Mouse (Mus musculus) forebrain, embryonic 16.5 days (tissue): Measurements from ENCODE around the gene Tanc1. TPM values are rescaled to one million over a fixed set of nuclear protein-coding genes. Genes with fewer than 3 reads are reported as not detected.

ENCODE experiments used
- ATAC-seq: fragments of 200-750 bp; cut with Nextera tagmentation; 2 replicates; pipeline ENCODE4 v1.8.0; 2017; ENCODE audit warnings: mild to moderate bottlenecking, moderate library complexity
- H3K27ac ChIP-seq: fragments of 300-500 bp; sonication (generic); 2 replicates; pipeline ENCODE4 v1.5.1; 2014; ENCODE audit warnings: low read length, control low read depth
- H3K27me3 ChIP-seq: fragments of 300-500 bp; sonication (generic); replicated peaks from 2 replicates; pipeline ENCODE4 v1.6.1; 2014; ENCODE audit warnings: low read length; ENCODE audit not compliant: control insufficient read depth, insufficient read depth
- H3K36me3 ChIP-seq: fragments of 300-500 bp; sonication (generic); 2 replicates; pipeline ENCODE4 v1.6.1; 2014; ENCODE audit not compliant: control insufficient read depth, insufficient read depth
- H3K4me1 ChIP-seq: fragments of 300-500 bp; sonication (generic); replicated peaks from 2 replicates; pipeline ENCODE4 v1.6.1; 2014; ENCODE audit warnings: low read length; ENCODE audit not compliant: control insufficient read depth, insufficient read depth
- H3K4me2 ChIP-seq: fragments of 300-500 bp; sonication (generic); 2 replicates; pipeline ENCODE4 v1.6.1; 2014; ENCODE audit warnings: mild to moderate bottlenecking, low read length, control low read depth
- H3K4me3 ChIP-seq: fragments of 300-500 bp; sonication (generic); replicated peaks from 2 replicates; pipeline ENCODE4 v1.5.1; 2014; ENCODE audit warnings: mild to moderate bottlenecking, low read length, control low read depth
- H3K9ac ChIP-seq: fragments of 300-500 bp; sonication (generic); replicated peaks from 2 replicates; pipeline ENCODE4 v1.6.1; 2014; ENCODE audit warnings: low read depth, low read length, control low read depth
- H3K9me3 ChIP-seq: fragments of 300-500 bp; sonication (generic); 2 replicates; pipeline ENCODE4 v1.6.1; 2016; ENCODE audit warnings: low read length; ENCODE audit not compliant: control insufficient read depth
- WGBS: fragments of 180-500 bp; shearing (Covaris S2); extraction: QIAGEN DNeasy Blood & Tissue Kit; methylation state at CpG from one replicate; pipeline ENCODE4 v1.1.7; 2014; 5-methylcytosine and 5-hydroxymethylcytosine counted together
- polyA plus RNA-seq: library from polyadenylated mRNA; unstranded; fragments of >200 nt; fragmentation: Nextera tagmentation; extraction: Ambion mirVana; gene quantifications from 2 replicates; pipeline ENCODE4 v1.2.1, GENCODE M21; 2015

Gene Tanc1
- polyA plus RNA-seq, 1 experiment from 2014 or later, result 10.7 TPM

DNA sequence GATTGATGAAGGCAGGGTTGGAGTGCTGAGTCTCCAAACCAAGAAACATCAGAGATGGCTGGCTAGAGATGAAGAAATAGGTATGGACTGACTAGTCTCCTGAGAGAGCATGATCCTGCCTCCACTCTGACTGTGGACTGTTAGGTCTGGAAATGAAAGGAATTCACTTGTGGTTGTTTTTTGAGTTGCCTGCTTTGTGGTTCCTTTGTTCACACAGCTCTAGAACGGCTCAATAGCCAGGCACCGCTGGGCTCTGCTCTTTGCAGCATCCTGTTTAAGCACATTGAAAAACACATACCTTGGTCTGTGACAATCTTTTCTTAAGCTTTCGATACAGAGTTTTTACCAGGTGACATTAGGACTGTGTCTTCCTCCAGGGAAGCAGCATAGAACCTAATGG, 104.6 kb downstream of the Tanc1 start:
- no peaks in the 10 kb centered on the region for H3K36me3 ChIP-seq
- no peak for ATAC-seq
- H3K4me3 ChIP-seq, result no peak overlapping the region
- no peak overlapping the region for H3K9ac ChIP-seq
- no peaks in the 10 kb centered on the region for H3K9me3 ChIP-seq
- WGBS, result 57% methylated on average over 3 of the region's 3 CpGs
- no peaks in the 10 kb centered on the region for H3K27me3 ChIP-seq
- H3K4me2 ChIP-seq, result no peak overlapping the region
- H3K27ac ChIP-seq, result no peak overlapping the region
- H3K4me1 ChIP-seq, result peaks cover 8% of the 10 kb centered on the region

DNA sequence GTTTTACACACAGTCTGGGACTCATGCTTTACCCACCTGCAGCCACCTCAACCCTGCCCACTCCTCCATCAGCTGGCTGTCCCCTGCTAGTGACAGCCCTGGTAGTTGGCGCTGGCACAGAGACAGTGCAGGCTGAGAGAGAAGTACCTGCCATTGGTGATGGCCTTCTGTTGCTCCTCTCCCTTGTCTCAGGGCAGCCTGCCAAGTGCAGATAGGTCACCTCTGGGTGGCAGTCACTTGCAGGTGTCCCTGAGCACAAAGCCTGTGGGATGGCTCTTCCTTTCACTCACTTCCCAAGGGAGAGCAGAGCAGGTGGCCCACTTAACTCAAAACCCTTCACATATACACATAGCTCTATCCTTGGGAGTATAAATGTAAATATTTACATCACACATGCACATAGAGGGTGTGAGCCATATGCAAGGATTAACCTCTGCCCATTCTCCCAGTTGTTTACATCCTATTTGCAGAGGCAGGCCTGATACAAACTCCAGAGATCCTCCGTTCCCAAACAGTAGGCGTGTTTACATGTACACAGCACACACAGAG, 106.0 kb downstream of the Tanc1 start:
- 0 out of 2 replicates have a peak, but pooled peaks have one; percentile 18 for ATAC-seq
- H3K4me1 ChIP-seq, result peaks cover 12% of the 10 kb centered on the region
- 79% methylated on average over 3 of the region's 3 CpGs for WGBS
- no peaks in the 10 kb centered on the region for H3K9me3 ChIP-seq
- H3K27ac ChIP-seq, result no peak overlapping the region
- no peak overlapping the region for H3K9ac ChIP-seq
- H3K27me3 ChIP-seq, result no peaks in the 10 kb centered on the region
- H3K4me3 ChIP-seq, result no peak overlapping the region
- H3K36me3 ChIP-seq, result no peaks in the 10 kb centered on the region
- H3K4me2 ChIP-seq, result no peak overlapping the region

GRCm38 (mm10) chr2:59718601-59719416, 107.0 kb downstream of the Tanc1 start:
- Histone ChIP-seq H3K9me3 (no peaks in the 10 kb centered on the region), H3K4me1 (peaks cover 12% of the 10 kb centered on the region; the same call in 1 of the 2 replicates), H3K4me2 (no peak overlapping the region), H3K4me3 (no peak overlapping the region), H3K9ac (no peak overlapping the region), H3K27ac (no peak overlapping the region), H3K27me3 (no peaks in the 10 kb centered on the region), H3K36me3 (no peaks in the 10 kb centered on the region)
- WGBS, result 41% methylated on average over 24 of the region's 24 CpGs
- peak; percentile 29 for ATAC-seq

- Histone ChIP-seq H3K4me2 (no peak overlapping the region), H3K27me3 (no peaks in the 10 kb centered on the region), H3K27ac (no peak overlapping the region), H3K4me1 (peaks cover 12% of the 10 kb centered on the region; the same call in 1 of the 2 replicates), H3K4me3 (no peak overlapping the region), H3K9ac (no peak overlapping the region), H3K36me3 (no peaks in the 10 kb centered on the region), H3K9me3 (no peaks in the 10 kb centered on the region)
- 67% methylated on average over 4 of the region's 4 CpGs for WGBS
- ATAC-seq, result no peak
Observed at GRCm38 (mm10) chr2:59719831-59720230, 108.0 kb downstream of the Tanc1 start.

- ATAC-seq, result no peak
- H3K4me3 ChIP-seq, result no peak overlapping the region
- no peak overlapping the region for H3K27ac ChIP-seq
- H3K36me3 ChIP-seq, result no peaks in the 10 kb centered on the region
- H3K9me3 ChIP-seq, result no peaks in the 10 kb centered on the region
- no peaks in the 10 kb centered on the region for H3K27me3 ChIP-seq
- H3K4me2 ChIP-seq, result no peak overlapping the region
- H3K9ac ChIP-seq, result no peak overlapping the region
- WGBS, result 16% methylated on average over 8 of the region's 8 CpGs
- peaks cover 12% of the 10 kb centered on the region; the same call in 1 of the 2 replicates for H3K4me1 ChIP-seq
Observed at GRCm38 (mm10) chr2:59721119-59721518, 109.3 kb downstream of the Tanc1 start.

DNA sequence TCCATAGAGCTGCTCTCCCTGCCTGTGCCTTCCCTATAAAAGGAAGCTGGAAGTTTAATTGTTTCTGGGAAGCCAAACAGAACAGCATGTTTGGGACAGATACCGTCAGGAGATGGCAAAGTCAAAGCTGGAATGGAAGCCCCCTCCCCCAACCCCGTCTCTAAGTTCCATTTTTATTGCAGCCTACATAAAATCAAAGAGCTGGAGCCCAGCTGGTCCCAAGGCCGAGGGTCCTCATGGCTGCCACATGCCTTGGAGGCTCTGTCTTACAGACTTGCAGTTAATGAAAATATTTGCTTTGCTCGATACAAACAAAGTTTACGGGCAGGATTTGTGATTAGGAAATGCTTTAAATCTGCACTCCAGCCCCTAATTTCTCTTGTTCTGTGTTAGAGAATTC, 109.9 kb downstream of the Tanc1 start:
- Histone ChIP-seq H3K27me3 (no peaks in the 10 kb centered on the region), H3K4me1 (peaks cover 12% of the 10 kb centered on the region; the same call in 1 of the 2 replicates), H3K9ac (no peak overlapping the region), H3K4me3 (no peak overlapping the region), H3K27ac (no peak overlapping the region), H3K36me3 (no peaks in the 10 kb centered on the region), H3K9me3 (no peaks in the 10 kb centered on the region), H3K4me2 (no peak overlapping the region)
- ATAC-seq, result no peak
- WGBS, result 57% methylated on average over 5 of the region's 5 CpGs

DNA sequence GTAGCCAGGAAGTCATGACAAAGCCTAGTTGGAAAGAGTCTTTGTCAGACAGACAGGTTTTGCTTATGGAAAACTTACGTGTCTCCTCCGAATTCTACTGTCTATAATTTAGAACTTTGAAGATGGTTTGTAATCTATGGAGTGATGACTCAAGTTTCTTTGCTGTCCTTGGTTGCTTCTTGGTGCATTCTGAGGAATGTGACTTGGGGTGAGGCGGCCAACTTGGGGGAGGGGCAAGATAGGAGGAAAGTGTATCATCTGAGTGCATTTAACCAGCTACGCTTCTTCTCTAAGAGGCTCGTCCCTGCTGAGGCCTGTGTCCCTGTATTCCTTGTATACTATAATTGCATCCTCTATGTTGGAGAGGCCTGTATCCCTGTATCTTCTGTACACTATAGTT, 111.5 kb downstream of the Tanc1 start:
- no peak for ATAC-seq
- 96% methylated on average over 5 of the region's 5 CpGs for WGBS
- H3K27ac ChIP-seq, result no peak overlapping the region
- H3K36me3 ChIP-seq, result no peaks in the 10 kb centered on the region
- H3K4me1 ChIP-seq, result peaks cover 9% of the 10 kb centered on the region; the same call in 1 of the 2 replicates
- H3K27me3 ChIP-seq, result no peaks in the 10 kb centered on the region
- H3K9ac ChIP-seq, result no peak overlapping the region
- H3K9me3 ChIP-seq, result no peaks in the 10 kb centered on the region
- no peak overlapping the region for H3K4me2 ChIP-seq
- H3K4me3 ChIP-seq, result no peak overlapping the region

DNA sequence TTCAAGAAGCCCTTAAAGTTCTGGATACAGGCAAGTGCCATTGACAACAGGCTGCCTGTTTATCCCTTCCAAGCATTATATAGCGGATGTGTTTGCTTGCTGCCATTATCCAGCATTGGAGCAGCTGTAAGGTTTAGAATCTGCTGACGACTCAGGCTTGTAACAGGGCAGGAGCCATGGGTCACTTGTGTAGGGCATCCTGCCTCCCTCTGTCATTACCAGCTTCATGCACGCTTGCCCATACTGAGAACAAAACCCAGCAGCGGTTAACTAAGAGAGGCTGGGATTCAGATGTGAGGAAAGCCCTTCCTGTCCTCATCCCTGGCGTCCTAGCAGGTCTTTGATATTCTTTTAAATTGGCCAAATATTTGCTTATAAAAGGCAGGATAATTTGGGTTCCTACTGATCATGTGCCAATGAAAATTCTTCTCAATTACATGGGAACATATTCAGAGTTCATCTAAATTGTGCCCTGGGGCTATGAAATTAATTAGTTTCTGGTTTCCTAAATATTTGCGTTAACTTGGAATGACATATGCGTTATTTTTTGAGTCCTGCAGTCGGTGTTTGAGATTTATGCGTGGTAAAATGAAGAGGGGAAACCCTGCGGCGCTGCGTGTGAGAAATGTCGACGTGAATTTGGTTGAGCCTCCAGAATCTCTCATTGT, 113.8 kb downstream of the Tanc1 start:
- no peaks in the 10 kb centered on the region for H3K36me3 ChIP-seq
- H3K4me2 ChIP-seq, result no peak overlapping the region
- no peak overlapping the region for H3K27ac ChIP-seq
- no peaks in the 10 kb centered on the region for H3K9me3 ChIP-seq
- no peak overlapping the region for H3K4me3 ChIP-seq
- no peaks in the 10 kb centered on the region for H3K27me3 ChIP-seq
- WGBS, result 58% methylated on average over 14 of the region's 14 CpGs
- no peak for ATAC-seq
- H3K9ac ChIP-seq, result no peak overlapping the region
- H3K4me1 ChIP-seq, result 0 out of 2 replicates have a peak, but pooled peaks cover 9% of the 10 kb centered on the region

- Histone ChIP-seq H3K27ac (no peak overlapping the region), H3K27me3 (no peaks in the 10 kb centered on the region), H3K4me2 (no peak overlapping the region), H3K4me3 (no peak overlapping the region), H3K9ac (no peak overlapping the region), H3K36me3 (no peaks in the 10 kb centered on the region), H3K9me3 (no peaks in the 10 kb centered on the region), H3K4me1 (peaks cover 8% of the 10 kb centered on the region)
- ATAC-seq, result no peak
- 95% methylated on average over 3 of the region's 3 CpGs for WGBS
Observed at GRCm38 (mm10) chr2:59731831-59732230, 120.0 kb downstream of the Tanc1 start.
